Mouse (Mus musculus) spleen, adult 18-20 months (tissue): ENCODE data around the gene Dus1l.
"Not testable (repeated sequence)": the region's sequence is repeated elsewhere in the genome, so short reads cannot be mapped to it uniquely, and the experiment has no call there.

Source experiments
- DNase-seq, 2 experiments: peaks; one replicate each; pipeline ENCODE4 v3.0.0; 2022; ENCODE audit warnings: mixed read lengths in 2 of 2

Dus1l gene

DNA sequence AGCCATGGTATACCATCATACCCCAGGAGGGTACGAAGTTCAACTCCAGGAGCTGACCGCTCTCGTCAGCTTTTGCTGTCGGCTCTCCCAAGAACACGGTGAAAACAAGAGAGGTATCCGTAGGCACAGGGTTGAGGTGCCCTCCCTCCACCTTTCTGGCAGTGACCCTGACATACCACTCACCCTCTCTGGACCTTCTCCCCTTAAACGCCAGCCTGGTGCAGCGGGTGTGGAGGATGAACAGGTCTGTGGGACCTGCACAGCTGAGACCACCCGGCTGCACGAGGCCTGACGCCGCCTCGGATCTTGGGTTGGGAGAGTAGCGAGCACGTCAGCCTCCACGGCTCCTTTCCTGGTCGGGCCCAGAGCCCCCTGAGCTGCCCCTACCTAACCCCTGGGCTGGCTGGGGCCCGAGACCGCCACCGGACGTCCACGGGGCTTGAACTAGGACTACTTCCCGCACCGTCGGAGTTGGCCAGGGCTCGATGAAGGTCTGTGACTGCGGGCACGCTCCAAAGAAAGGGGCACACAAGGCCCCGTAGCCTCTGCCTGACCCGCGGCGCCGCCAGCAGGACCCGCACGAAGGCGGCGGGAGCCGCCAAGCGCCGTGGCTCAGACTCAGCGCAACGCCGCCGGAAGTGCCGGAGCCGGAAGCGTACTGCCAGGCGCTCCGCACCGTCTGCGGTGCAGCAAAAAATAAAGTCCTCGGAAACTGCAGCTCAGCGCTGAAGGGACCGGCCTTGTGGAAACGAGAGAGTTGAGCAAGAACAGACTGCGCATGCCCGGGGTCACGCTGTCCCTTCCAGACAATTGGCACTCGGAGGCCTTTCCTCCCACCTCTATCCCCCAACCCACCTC, at the start of gene Dus1l:
Dus1l (minus strand) TSS at position 648 of the 858 bp plus-strand sequence.
- peak; percentile 92 to 97 for DNase-seq

- DNase-seq = no peak
These were observed 48.1 kb upstream of the Dus1l start for GRCm38 (mm10) chr11:120844329-120844728.

GRCm38 (mm10) chr11:120833555-120834280, 37.5 kb upstream of the Dus1l start:
- no peak for DNase-seq

DNA sequence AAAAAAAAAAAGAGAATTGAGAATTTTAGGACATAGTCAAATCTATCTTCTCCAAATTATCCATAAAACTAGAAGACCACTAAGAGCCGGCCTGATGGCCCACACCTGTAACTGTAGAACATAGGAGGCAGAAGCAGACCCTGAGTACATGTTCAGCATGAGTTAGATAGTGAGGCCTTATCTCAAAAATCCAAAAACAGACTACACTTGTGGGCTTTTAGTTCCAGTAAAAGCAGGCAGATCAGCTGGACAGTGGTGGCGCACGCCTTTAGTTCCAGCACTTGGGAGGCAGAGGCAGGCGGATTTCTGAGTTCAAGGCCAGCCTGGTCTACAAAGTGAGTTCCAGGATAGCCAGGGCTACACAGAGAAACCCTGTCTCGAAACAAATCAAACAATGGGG, 36.8 kb upstream of the Dus1l start:
- DNase-seq = not testable (repeated sequence)

DNA sequence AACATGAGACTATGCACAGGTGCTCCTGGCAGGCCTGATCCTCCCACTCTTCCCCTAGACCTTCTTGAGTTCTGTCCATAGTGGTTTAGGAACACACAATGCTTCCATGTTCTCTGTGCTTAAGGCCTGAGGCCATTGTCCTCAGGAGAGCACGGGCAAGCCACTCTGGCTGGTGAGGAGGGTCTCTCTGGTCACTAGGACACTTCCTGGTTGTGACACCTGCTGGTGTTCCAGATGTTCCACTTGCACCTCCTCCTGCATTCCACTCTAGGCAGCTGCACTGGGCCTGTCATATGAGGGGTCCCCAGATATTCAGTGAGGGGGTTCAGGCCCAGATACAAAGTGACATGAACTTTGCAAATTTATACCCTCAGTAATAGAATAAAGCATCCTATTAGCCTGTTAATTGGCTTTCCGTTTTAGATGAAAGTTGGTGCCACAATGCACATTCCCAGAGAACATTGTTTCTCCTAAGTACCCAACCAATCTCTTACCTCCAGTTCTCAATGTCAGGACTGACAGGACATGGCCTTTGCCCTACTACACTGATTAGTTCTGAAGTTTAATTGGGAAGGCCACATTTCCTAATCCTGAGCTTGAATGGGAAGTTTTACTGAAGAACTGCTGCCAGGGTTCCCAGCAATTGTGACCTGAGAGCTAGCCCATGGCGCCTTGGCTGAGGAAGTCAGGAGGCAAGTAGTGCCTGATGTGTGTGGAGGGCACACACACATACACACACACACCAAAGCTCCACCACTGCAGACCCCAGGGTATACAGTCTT, 35.6 kb upstream of the Dus1l start:
- no peak for DNase-seq

DNA sequence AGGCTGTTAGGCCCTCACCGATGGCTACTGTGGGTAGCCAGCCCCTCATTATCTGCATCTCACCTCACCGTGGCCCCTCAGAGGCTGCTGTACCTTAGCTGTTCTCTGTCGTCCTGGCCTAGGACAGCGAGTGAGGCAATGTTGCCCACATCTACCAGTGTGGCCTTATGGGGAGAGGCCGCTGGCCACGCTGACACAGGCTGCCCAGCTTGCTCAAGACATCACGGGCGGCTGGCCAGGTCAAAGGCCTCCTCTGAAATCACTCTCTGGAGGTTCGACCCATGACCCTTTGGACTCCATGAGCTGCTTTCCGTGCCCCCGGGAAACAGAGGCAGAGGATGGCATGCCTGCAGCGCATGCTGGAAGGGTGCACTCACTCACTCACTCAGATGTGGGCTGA, 34.5 kb upstream of the Dus1l start:
- no peak for DNase-seq

GRCm38 (mm10) chr11:120829757-120830532, 33.7 kb upstream of the Dus1l start:
- no peak for DNase-seq

GRCm38 (mm10) chr11:120828416-120828815, 32.2 kb upstream of the Dus1l start:
- DNase-seq = no peak

GRCm38 (mm10) chr11:120826016-120826953, 30.1 kb upstream of the Dus1l start:
- DNase-seq = no peak

- peak in 1 of 2 experiments; percentile 4 for DNase-seq
These were observed 29.2 kb upstream of the Dus1l start for GRCm38 (mm10) chr11:120825289-120825863.

DNA sequence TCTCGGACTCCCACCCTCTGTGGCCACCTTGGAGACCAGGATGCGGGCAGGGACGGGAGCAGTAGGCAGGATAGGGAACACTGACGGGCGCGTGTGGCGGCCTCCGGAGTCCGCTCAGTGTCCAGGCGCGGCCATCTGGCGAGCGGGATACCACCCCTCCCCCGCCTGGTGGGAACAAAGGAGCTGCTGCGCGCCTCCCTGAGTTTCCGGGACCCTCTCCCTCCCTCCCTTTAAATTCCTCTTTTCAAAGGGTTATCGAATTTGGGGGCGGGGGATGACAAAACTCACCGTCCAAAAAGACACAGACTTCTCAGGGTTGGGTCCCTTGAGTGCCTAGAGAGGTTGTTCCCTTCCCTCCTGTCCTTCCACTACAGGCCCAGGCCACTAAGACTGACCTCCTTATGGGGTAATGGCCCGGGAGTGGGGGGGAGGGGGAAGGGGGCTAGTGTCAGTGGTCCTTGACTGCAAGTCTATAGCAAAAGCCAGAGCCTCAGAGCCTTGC, 28.6 kb upstream of the Dus1l start:
- no peak for DNase-seq

GRCm38 (mm10) chr11:120823956-120824786, 28.0 kb upstream of the Dus1l start, which contains the start of gene Fasn:
Gene Fasn, minus strand, starts transcription at chr11:120824547.
- DNase-seq = peak; percentile 92

DNA sequence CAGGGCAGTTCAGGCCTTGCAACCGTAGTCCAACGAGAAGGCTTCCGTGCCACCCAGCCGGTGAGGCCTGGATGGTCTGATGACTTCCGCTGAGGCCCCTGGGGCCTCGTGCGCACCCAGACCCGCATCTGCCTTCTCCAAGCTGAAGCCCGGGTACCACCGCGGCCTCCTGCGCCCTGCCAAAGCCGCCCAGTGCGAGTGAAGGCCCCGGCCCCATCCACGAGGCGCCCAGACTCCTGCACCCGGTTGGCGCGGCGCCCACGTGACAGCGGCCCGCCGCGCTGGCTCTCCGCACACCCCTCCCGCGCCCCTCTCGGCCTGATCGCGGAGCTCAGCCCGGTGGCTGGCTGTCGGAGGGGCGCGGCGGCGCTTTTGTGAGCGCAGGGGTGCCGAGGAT, 27.3 kb upstream of the Dus1l start:
- no peak for DNase-seq

- DNase-seq = no peak
These were observed 26.8 kb upstream of the Dus1l start for GRCm38 (mm10) chr11:120822831-120823550.

DNA sequence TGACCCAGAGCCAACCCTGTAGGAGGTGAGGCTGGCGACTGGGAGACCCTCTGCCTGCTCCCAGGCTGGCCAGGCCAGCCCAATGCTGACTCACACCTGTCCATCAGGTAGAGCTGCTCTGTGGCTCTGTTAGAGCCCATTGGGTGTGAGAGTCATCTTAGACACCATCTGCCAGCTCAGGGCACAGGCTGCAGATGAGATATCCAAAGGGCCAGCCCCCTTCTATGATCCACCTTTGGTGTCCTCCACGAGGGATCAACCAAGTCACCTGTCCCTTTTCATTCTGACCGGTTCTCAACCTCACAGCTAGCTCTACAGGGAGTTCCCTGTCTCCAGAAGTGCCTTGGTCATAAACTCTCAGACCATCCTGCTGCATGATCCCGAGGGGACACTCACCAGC, 26.1 kb upstream of the Dus1l start:
- peak in 1 of 2 experiments; percentile 4 for DNase-seq

DNA sequence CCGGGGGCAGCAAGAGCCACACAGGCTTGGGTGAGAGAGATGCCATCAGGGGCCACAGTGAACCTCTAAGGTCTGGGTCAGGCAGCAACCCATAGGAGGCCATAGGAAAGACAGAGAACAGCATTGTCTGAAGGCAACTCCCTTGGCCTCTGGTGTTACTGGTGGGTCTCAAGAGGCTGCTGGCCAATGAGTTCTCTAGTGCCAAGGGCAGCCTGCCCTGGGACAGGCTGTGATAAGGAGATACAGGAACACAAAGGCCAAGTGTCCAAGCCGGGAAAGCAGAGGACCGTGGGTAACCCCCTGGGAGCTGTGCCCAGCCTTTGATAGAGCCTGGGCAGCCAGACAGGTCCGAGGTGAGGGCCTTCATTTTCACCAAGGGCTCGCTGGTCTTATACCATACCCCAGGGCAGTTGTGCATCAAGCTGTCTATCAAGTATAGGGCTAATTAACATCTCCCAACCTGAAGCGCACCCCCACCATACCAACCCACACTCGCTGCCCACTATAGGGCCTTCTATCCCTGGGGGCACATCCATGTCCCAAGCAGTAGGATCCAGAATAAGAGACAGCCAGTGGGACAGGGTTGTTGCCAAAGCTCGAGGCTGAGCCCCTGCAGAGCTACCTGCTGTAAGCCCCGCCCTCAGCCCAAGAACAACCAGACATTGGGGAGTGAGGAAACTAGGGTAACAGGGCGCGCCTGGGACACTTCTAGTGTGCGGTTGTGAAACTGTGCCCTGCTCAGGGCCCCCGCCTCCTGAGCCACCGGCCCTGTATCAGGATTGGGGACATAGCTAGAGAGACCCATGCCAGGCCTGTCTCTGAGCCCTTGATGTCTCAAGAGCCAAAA, 25.1 kb upstream of the Dus1l start:
- DNase-seq = peak in 1 of 2 experiments; percentile 4

- peak in 1 of 2 experiments; percentile 6 for DNase-seq
These were observed 24.3 kb upstream of the Dus1l start for GRCm38 (mm10) chr11:120820546-120820945.

GRCm38 (mm10) chr11:120819556-120819955, 23.4 kb upstream of the Dus1l start:
- no peak for DNase-seq
